7 mouse cellular contexts compared by ENCODE assay signal in genomic region chr14:24081911-24082558, GRCm38 (mm10).
A peak's percentile ranks its signal among the peaks of the same experiment; 100 is the strongest.
DNase-seq lines count a peak whose midpoint lies in the region; ATAC-seq and TF ChIP-seq lines count a peak whose summit lies in the region.

No protein-coding gene starts in this region.

- H3K4me2 ChIP-seq in lung, embryonic 14.5 days, result peak overlapping the region; percentile 43

- TF ChIP-seq CTCF in lung, embryonic 14.5 days (IDR thresholded peaks at IDR 0.05; ENCODE audit: low read depth), result no peak

- WGBS in lung, embryonic 14.5 days, result 24% methylated on average over 11 of the region's 11 CpGs

- intact Hi-C loops in gastrocnemius, postnatal 36 days (cut with DNase I), result no loop called here

- no peaks in the 10 kb centered on the region for H3K27me3 ChIP-seq in lung, embryonic 14.5 days (ENCODE audit: insufficient read depth, low read length)

- H3K4me3 ChIP-seq in lung, embryonic 14.5 days (ENCODE audit: low read depth, low read length), result no peak overlapping the region

- no peaks in the 10 kb centered on the region for H3K36me3 ChIP-seq in lung, embryonic 14.5 days (ENCODE audit: insufficient read depth)

- ATAC-seq in lung, embryonic 14.5 days (ENCODE audit: insufficient read depth), result peak; percentile 49; the same call in 1 of the 2 replicates

- no peaks in the 10 kb centered on the region for H3K4me1 ChIP-seq in lung, embryonic 14.5 days (ENCODE audit: insufficient read depth)

- no peak overlapping the region for H3K27ac ChIP-seq in lung, embryonic 14.5 days (ENCODE audit: low read depth)

- peak; percentile 60 for DNase-seq in adrenal gland, postnatal 14 days
- peak; percentile 9 for DNase-seq in embryo, embryonic 11.5 days (ENCODE audit: low read depth, low spot score)
- peak; percentile 24 to 35 for DNase-seq in gastrocnemius, postnatal 36 days
- DNase-seq in kidney, postnatal 10 days, result peak; percentile 82
- peak; percentile 66 for DNase-seq in lung, embryonic 14.5 days
- peak; percentile 52 for DNase-seq in right cerebral cortex, adult 18-20 months
- DNase-seq in B cell, adult 2 months, result no peak

- H3K9me3 ChIP-seq in lung, embryonic 14.5 days (ENCODE audit: low read depth, low read length), result no peaks in the 10 kb centered on the region

- no peak overlapping the region for H3K9ac ChIP-seq in lung, embryonic 14.5 days

Comparison
In these comparisons a context has a peak if more than half of its experiments do, and no peak if none do; other contexts are left out.
1. DNase-seq: peak in adrenal gland, postnatal 14 days (single experiment), embryo, embryonic 11.5 days (single experiment), gastrocnemius, postnatal 36 days (2 of 2), kidney, postnatal 10 days (single experiment), lung, embryonic 14.5 days (single experiment) and right cerebral cortex, adult 18-20 months (single experiment); none in B cell, adult 2 months (0 of 2).